Mouse (Mus musculus) layer of hippocampus, adult 9-11 months (tissue): ENCODE results near the gene Add3.

Source experiments
- DNase-seq: peaks from one replicate; pipeline ENCODE4 v3.0.0; 2022

Add3 gene

GRCm38 (mm10) chr19:53130399-53131175 is 9.7 kb upstream of the Add3 start:
- no peak for DNase-seq

- no peak for DNase-seq
Observed at GRCm38 (mm10) chr19:53132471-53132870, 7.8 kb upstream of the Add3 start.

- DNase-seq: no peak
Observed at GRCm38 (mm10) chr19:53136336-53137090, 3.7 kb upstream of the Add3 start.

- no peak for DNase-seq
Observed at GRCm38 (mm10) chr19:53137116-53137670, 3.0 kb upstream of the Add3 start.

GRCm38 (mm10) chr19:53140804-53141250 is 584 bp downstream of the Add3 start:
- no peak for DNase-seq

GRCm38 (mm10) chr19:53141251-53142072 is 1.2 kb downstream of the Add3 start:
- DNase-seq: peak; percentile 69

GRCm38 (mm10) chr19:53142190-53143107 is 2.2 kb downstream of the Add3 start:
- DNase-seq: peak; percentile 100

- no peak for DNase-seq
Observed at GRCm38 (mm10) chr19:53143108-53143971, 3.1 kb downstream of the Add3 start.

GRCm38 (mm10) chr19:53145075-53145474 is 4.8 kb downstream of the Add3 start:
- no peak for DNase-seq

- no peak for DNase-seq
Observed at GRCm38 (mm10) chr19:53149381-53149780, 9.1 kb downstream of the Add3 start.

- DNase-seq: no peak
Observed at GRCm38 (mm10) chr19:53152451-53152850, 12.2 kb downstream of the Add3 start.

- no peak for DNase-seq
Observed at GRCm38 (mm10) chr19:53153096-53153495, 12.9 kb downstream of the Add3 start.

- no peak for DNase-seq
Observed at GRCm38 (mm10) chr19:53154156-53154555, 13.9 kb downstream of the Add3 start.

GRCm38 (mm10) chr19:53156361-53156760 is 16.1 kb downstream of the Add3 start:
- no peak for DNase-seq

- no peak for DNase-seq
Observed at GRCm38 (mm10) chr19:53157176-53157575, 16.9 kb downstream of the Add3 start.

GRCm38 (mm10) chr19:53159351-53159750 is 19.1 kb downstream of the Add3 start:
- DNase-seq: no peak

- DNase-seq: no peak
Observed at GRCm38 (mm10) chr19:53162927-53163326, 22.7 kb downstream of the Add3 start.

GRCm38 (mm10) chr19:53164645-53165044 is 24.4 kb downstream of the Add3 start:
- no peak for DNase-seq

GRCm38 (mm10) chr19:53165305-53166240 is 25.3 kb downstream of the Add3 start:
- peak; percentile 79 for DNase-seq

GRCm38 (mm10) chr19:53166367-53166766 is 26.1 kb downstream of the Add3 start:
- no peak for DNase-seq
